Mouse (Mus musculus) intestine, postnatal 0 days (tissue): Measurements from ENCODE around the gene Pdhb. TPM values are rescaled to one million over a fixed set of nuclear protein-coding genes. Genes with fewer than 3 reads are reported as not detected.

Experiments
- ATAC-seq: fragments of 200-750 bp; cut with Nextera tagmentation; 2 replicates; pipeline ENCODE4 v1.8.0; 2017; ENCODE audit warnings: mild to moderate bottlenecking, moderate TSS enrichment, moderate library complexity
- H3K27ac ChIP-seq: fragments of 300-500 bp; sonication (generic); 2 replicates; pipeline ENCODE4 v1.5.1; 2014; ENCODE audit warnings: mild to moderate bottlenecking, low read depth, low read length, moderate library complexity
- H3K27me3 ChIP-seq: fragments of 300-500 bp; sonication (generic); replicated peaks from 2 replicates; pipeline ENCODE4 v1.6.1; 2014; ENCODE audit warnings: low read length, mixed read lengths; ENCODE audit not compliant: control insufficient read depth, insufficient read depth
- H3K36me3 ChIP-seq: fragments of 300-500 bp; sonication (generic); 2 replicates; pipeline ENCODE4 v1.6.1; 2014; ENCODE audit warnings: mild to moderate bottlenecking, moderate library complexity; ENCODE audit not compliant: control insufficient read depth, insufficient read depth
- H3K4me1 ChIP-seq: fragments of 300-500 bp; sonication (generic); replicated peaks from 2 replicates; pipeline ENCODE4 v1.6.1; 2014; ENCODE audit warnings: antibody characterized with exemption, low read length, mixed read lengths; ENCODE audit not compliant: control insufficient read depth, insufficient read depth
- H3K4me2 ChIP-seq: fragments of 300-500 bp; sonication (generic); replicated peaks from 2 replicates; pipeline ENCODE4 v1.6.1; 2014; ENCODE audit warnings: low read depth, mild to moderate bottlenecking, moderate library complexity
- H3K4me3 ChIP-seq: fragments of 300-500 bp; sonication (generic); 2 replicates; pipeline ENCODE4 v1.5.1; 2014; ENCODE audit warnings: low read depth, low read length
- H3K9ac ChIP-seq: fragments of 300-500 bp; sonication (generic); 2 replicates; pipeline ENCODE4 v1.6.1; 2014; ENCODE audit warnings: mild to moderate bottlenecking, low read depth, low read length
- H3K9me3 ChIP-seq: fragments of 300-500 bp; sonication (generic); 2 replicates; pipeline ENCODE4 v1.6.1; 2016; ENCODE audit warnings: mixed run types; ENCODE audit not compliant: control insufficient read depth
- CTCF ChIP-seq: sonication (generic); IDR thresholded peaks from 2 replicates; pipeline ENCODE4 v1.5.1; 2016; ENCODE audit warnings: low read depth, mild to moderate bottlenecking, control low read depth, antibody characterized with exemption, moderate library complexity
- WGBS: fragments of 180-500 bp; shearing (Covaris S2); extraction: QIAGEN DNeasy Blood & Tissue Kit; methylation state at CpG from one replicate; pipeline ENCODE4 v1.1.7; 2014; 5-methylcytosine and 5-hydroxymethylcytosine counted together
- polyA plus RNA-seq: library from polyadenylated mRNA; unstranded; fragments of >200 nt; fragmentation: Nextera tagmentation; extraction: Ambion mirVana; gene quantifications from 2 replicates; pipeline ENCODE4 v1.2.1, GENCODE M21; 2015

The Pdhb gene
- polyA plus RNA-seq, 1 experiment from 2014 or later, result 149 TPM

GRCm38 (mm10) chr14:8159141-8159540 is 13.7 kb downstream of the Pdhb start:
- TF ChIP-seq CTCF, result no peak
- Histone ChIP-seq H3K4me1 (no peaks in the 10 kb centered on the region), H3K9ac (no peak overlapping the region), H3K9me3 (no peaks in the 10 kb centered on the region), H3K4me2 (no peak overlapping the region), H3K36me3 (peaks cover 58% of the 10 kb centered on the region), H3K27ac (no peak overlapping the region), H3K27me3 (no peaks in the 10 kb centered on the region), H3K4me3 (no peak overlapping the region)
- no peak for ATAC-seq
- 87% methylated on average over 3 of the region's 3 CpGs for WGBS

DNA sequence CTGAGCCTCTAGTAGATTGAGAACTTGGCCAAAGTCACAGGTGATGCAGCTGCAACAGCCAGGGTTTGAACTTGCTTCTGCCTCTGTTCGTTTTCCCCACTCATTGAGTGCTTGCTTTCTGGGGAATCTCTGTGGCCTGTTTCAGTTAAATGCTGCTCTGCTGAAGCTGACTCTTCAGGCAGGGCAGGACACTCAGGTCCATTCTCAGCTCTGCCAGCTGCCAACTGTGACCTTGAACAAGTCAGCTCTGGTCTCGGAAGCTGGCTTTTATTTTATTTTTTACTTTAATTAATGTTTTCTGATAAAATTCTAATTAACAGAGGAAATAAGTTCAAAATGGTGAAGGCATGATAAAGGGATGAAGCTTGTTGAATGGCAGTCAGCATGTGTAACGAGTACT is 14.1 kb downstream of the Pdhb start:
- no peak overlapping the region for H3K4me2 ChIP-seq
- H3K9me3 ChIP-seq, result no peaks in the 10 kb centered on the region
- H3K9ac ChIP-seq, result no peak overlapping the region
- no peak overlapping the region for H3K27ac ChIP-seq
- no peak overlapping the region for H3K4me3 ChIP-seq
- H3K4me1 ChIP-seq, result no peaks in the 10 kb centered on the region
- peaks cover 57% of the 10 kb centered on the region for H3K36me3 ChIP-seq
- 87% methylated on average over 3 of the region's 3 CpGs for WGBS
- no peak for ATAC-seq
- TF ChIP-seq CTCF, result no peak
- H3K27me3 ChIP-seq, result no peaks in the 10 kb centered on the region

GRCm38 (mm10) chr14:8156947-8157346 is 15.9 kb downstream of the Pdhb start:
- WGBS, result 30% methylated on average over 3 of the region's 3 CpGs
- Histone ChIP-seq H3K9ac (no peak overlapping the region), H3K9me3 (no peaks in the 10 kb centered on the region), H3K36me3 (peaks cover 57% of the 10 kb centered on the region), H3K4me2 (no peak overlapping the region), H3K27me3 (no peaks in the 10 kb centered on the region), H3K4me1 (no peaks in the 10 kb centered on the region), H3K4me3 (no peak overlapping the region), H3K27ac (no peak overlapping the region)
- no peak for ATAC-seq
- peak; percentile 73 for TF ChIP-seq CTCF

DNA sequence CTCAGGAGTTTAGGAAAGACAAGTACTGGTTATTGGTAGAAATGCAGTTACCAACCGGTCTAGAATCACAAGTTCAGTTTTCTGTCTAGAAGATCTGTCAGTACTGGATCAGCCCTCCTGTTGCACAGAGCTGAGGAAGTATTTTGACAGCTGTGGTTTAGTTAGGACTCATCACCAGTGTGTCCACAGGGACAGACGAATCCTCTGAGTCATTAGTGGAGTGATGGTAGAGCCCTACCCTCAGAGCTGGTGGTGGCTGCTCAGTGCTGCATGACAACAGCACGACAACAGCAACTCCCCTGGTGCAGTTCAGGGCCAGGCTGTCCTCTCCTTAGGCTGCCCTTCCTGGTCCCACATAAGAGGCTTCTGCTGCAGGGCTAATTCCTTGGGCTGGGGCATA is 18.8 kb downstream of the Pdhb start:
- Histone ChIP-seq H3K9ac (no peak overlapping the region), H3K9me3 (no peaks in the 10 kb centered on the region), H3K36me3 (peaks cover 58% of the 10 kb centered on the region), H3K4me1 (no peaks in the 10 kb centered on the region), H3K27ac (no peak overlapping the region), H3K27me3 (no peaks in the 10 kb centered on the region), H3K4me2 (no peak overlapping the region), H3K4me3 (no peak overlapping the region)
- ATAC-seq, result no peak
- TF ChIP-seq CTCF, result no peak
- WGBS, result 88% methylated on average over 3 of the region's 3 CpGs

- Histone ChIP-seq H3K27me3 (no peaks in the 10 kb centered on the region), H3K4me2 (no peak overlapping the region), H3K4me3 (no peak overlapping the region), H3K36me3 (peaks cover 65% of the 10 kb centered on the region), H3K4me1 (no peaks in the 10 kb centered on the region), H3K9ac (no peak overlapping the region), H3K27ac (no peak overlapping the region), H3K9me3 (no peaks in the 10 kb centered on the region)
- TF ChIP-seq CTCF, result no peak
- ATAC-seq, result no peak
- 96% methylated on average over 5 of the region's 5 CpGs for WGBS
Observed at GRCm38 (mm10) chr14:8151757-8152156, 21.1 kb downstream of the Pdhb start.

GRCm38 (mm10) chr14:8148842-8149241 is 24.0 kb downstream of the Pdhb start:
- Histone ChIP-seq H3K27ac (no peak overlapping the region), H3K9ac (no peak overlapping the region), H3K36me3 (peaks cover 62% of the 10 kb centered on the region), H3K9me3 (no peaks in the 10 kb centered on the region), H3K4me1 (no peaks in the 10 kb centered on the region), H3K4me2 (no peak overlapping the region), H3K27me3 (no peaks in the 10 kb centered on the region), H3K4me3 (no peak overlapping the region)
- 88% methylated on average over 8 of the region's 8 CpGs for WGBS
- ATAC-seq, result no peak
- TF ChIP-seq CTCF, result no peak

GRCm38 (mm10) chr14:8146611-8147223 is 26.1 kb downstream of the Pdhb start:
- Histone ChIP-seq H3K27me3 (no peaks in the 10 kb centered on the region), H3K9ac (no peak overlapping the region), H3K4me2 (no peak overlapping the region), H3K36me3 (peaks cover 59% of the 10 kb centered on the region), H3K4me3 (no peak overlapping the region), H3K4me1 (no peaks in the 10 kb centered on the region), H3K9me3 (no peaks in the 10 kb centered on the region), H3K27ac (peak overlapping the region; percentile 93)
- ATAC-seq, result peak; percentile 96
- 57% methylated on average over 11 of the region's 11 CpGs for WGBS
- TF ChIP-seq CTCF, result no peak
